Mouse (Mus musculus) frontal cortex, adult 2 months (tissue): Measurements from ENCODE around the gene Akp3. TPM values are rescaled to one million over a fixed set of nuclear protein-coding genes. Genes with fewer than 3 reads are reported as not detected.
A peak's percentile ranks its signal among the peaks of the same experiment; 100 is the strongest.

Experiments
- DNase-seq, 2 experiments: peaks; one replicate each; pipeline ENCODE4 v3.0.0; 2022; ENCODE audit warnings: low spot score in 1 of 2; ENCODE audit errors: extremely low spot score in 1 of 2
- polyA plus RNA-seq: library from polyadenylated mRNA; depleted of rRNA; stranded (reverse); fragments of >200 nt; gene quantifications from 2 replicates; pipeline ENCODE4 v1.2.3, GENCODE M21; 2012; rRNA removed

Gene Akp3
- polyA plus RNA-seq = not detected in 2 replicates

DNA sequence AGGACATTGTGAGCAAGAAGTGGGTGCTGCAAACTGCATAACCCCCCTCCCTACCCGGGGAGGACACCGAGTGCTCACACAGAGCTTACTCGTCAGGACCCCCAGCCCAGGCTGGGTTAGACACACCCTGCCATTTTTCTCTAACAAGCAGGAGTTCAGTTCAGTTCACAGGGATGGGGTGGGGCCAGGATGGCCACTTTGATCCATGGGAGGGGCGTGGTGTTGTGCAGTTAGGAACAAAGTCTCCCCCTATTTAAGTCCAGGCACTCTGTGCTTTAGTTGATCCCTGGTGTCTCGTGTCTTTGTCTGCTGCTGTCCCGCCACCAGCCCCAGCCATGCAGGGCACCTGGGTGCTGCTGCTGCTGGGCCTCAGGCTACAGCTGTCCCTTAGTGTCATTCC is at the start of gene Akp3:
Akp3 (plus strand) TSS at position 301 of the 400 bp plus-strand sequence.
- no peak for DNase-seq

DNA sequence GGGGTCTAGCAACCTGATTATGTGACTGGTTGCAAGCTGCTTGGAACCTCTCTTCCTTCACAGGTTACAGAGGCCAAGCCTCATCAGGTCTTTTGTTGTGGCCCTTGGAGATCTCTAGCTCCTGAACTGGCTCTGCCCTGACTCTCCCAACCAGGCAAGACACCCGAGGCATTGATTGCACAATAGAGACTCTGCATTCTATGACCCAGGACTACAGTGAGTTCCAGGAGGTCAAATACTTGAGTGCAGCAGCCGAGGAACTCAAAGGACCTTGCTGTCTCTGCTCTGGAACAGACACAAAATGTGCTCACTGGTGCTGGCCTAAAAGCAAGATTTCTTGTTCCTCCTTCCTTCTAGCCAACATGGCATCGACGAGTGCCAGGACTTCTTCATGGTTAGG is 38.6 kb upstream of the Akp3 start:
- DNase-seq = no peak

DNA sequence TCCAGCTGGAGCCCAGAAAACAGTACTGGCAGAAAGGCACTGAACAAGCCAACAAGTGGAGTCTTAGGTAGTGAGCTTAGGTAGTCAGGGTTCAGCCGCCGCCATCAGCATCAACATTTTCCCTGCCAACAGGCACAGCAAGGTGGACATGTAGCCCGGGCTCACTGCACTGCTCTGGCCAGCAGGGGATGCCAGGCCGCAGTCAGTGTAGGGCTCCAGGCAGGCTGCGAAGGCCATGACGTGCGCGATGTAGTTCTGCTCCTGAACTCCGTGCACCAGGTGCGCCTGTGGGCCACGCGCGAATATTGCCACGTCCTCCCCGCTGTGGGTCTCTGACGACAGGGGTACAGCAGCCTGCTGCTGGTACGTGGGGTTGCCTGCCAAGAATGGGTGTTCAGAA is 37.8 kb upstream of the Akp3 start:
- DNase-seq = no peak

DNA sequence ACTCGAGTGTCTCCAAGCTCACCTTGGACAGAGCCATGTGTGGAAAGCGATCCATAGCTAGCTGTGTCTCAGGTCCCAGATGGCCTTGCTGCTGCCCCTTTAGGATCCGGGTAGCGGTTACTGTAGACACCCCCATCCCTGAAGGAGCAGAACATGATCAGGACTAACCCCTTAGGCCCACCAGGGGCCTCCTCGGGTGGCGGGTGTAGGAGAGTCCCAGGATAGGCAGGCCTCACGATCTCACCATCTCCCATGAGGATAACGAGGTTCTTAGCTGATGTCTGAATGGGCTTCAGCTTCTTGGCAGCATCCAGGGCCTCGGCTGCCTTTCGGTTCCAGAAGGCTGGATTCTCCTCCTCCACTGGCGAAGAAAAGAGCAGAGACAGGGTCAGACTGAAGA is 35.5 kb upstream of the Akp3 start:
- DNase-seq = no peak

DNA sequence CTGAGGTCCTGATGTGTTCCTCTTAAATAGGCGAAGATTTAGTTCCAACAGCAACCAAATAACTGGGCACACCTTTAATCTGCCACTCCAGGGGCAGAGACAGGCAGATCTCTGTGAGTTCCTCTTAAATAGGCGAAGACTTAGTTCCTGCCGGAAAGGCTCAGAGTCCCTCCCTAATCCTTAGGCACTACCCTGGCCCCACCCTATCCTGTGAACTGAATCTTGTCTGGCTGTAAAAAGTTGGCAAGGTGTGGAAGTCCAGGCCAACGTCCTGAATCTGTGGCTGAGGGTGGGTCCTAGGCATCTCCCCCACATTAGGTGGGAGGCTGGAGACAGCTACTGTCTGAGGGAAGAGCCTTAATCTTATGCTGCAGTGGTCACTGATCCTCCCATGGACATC is 34.9 kb upstream of the Akp3 start, which contains the start of gene Alppl2:
Alppl2 (minus strand) TSS at position 101 of the 400 bp plus-strand sequence.
- no peak for DNase-seq

DNA sequence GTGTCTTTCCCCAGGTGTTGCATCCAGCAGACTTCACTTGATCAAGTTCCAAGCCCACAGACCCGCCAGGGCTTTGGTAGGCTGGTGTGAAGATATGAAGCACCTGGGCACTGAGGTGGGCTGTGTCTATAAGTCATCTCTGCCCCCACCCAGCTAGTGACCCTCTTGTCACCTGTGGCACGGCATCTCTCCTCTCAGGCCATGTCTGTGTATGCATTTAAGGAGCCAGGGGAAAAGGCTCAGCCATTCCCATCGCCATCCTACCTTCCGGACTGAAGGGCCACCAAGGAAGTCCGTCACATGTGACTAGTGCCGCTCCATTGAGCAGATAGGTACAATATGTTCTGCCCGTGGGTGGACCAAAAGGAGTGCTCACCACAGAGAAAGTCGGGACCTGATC is 29.1 kb upstream of the Akp3 start:
- DNase-seq = no peak

DNA sequence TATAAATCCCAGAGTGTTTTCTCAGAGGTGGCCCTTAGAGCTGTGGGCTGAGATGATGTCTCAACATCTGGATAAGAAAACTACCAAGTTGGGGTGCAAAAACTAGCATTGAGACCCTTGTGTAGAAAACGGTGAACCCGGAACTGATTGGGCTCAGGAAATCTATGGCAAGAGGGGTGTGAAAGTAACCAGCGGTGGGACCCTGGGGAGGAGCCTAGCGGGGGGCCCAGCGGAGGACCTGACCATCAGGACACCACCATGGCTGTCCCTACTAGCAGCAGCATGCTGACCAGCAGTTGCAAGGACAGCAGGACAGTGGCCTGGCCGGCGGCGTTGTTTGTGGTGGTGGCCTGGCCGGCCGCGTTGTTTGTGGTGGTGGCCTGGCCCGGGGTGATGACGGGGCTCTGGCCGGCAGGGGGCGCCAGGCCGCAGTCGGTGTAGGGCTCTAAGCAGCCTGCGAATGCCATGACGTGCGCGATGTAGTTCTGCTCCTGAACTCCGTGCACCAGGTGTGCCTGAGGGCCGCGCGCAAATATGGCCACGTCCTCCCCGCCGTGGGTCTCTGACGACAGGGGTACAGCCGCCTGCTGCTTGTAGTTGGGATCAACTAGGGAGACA is 26.3 kb upstream of the Akp3 start:
- DNase-seq = peak in 1 of 2 experiments; percentile 45

DNA sequence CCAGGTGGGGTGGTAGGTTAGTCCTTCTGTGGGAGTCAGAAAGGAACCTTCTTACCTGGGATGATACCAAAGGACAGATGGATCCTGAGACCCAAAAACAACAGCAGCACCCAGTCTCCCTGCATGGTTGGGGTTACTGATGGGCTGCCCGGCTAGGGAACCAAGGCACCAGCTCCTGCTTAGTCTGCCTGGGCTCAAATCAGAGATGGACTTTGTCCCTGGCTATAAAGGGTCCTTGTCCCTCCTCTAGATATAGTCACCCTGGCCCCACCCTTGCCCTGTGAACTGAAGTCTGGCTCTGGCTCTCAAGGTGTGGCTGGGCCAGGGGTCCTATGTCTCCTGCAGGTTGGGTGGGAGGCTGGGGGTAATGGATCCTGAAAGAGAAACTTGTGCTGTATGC is 23.4 kb upstream of the Akp3 start, which contains the start of gene Alpi:
Alpi (minus strand) TSS at position 196 of the 400 bp plus-strand sequence.
- DNase-seq = no peak

DNA sequence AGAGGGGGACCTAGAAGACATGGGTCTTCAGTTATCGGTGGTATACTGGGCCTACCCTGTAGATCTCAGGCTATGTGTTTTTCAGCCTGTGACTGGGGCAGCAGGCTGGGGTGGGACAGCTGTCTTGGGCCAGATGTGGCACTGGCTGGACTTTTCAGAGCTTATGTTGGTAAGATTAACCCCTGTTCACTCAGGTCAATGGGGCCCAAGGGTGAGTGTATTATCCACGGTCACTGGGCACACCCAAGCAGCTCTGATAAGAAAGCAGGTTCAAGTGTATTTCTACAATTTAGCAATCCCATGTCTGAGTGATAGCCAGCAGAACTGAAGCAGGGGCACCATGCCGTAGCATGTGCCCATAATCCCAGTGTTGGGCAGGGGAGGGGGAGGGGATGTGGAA is 22.7 kb upstream of the Akp3 start:
- no peak for DNase-seq

DNA sequence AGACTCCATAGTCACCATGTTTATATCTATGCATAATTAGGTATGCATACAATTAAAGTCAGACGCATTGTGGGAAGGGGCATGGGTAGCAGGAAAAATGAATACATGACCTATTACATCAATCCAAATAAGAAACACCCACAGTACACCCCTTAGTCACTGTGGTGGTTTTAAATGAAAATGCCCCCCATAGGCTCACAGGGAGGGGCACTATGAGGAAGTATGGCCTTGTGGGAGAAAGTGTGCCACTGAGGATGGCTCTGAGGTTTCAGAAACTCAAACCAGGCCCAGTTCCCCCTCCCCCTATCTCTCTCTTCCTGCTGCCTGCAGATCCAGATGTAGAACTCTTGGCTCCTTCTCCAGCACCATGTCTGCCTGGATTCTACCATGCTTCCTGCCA is 20.8 kb upstream of the Akp3 start:
- DNase-seq = no peak

DNA sequence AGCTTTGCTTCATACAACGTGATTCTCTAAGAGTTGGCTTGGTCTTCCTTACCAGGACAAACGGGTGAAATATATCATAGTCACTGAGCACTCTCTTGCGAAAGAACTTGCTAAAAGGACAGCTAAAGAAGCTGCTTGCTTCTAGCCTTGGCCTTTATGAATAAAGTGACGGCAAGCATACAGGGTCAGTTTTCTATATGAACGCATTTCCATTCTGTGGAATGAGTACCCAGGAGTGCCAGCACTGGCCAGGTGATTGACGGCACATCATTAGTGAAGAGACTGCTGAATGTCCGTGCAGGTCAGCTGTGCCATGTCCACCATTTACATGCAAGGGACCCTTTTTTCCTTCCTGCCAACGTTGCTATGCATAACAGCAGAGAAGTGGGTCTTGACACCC is 18.2 kb upstream of the Akp3 start:
- no peak for DNase-seq

DNA sequence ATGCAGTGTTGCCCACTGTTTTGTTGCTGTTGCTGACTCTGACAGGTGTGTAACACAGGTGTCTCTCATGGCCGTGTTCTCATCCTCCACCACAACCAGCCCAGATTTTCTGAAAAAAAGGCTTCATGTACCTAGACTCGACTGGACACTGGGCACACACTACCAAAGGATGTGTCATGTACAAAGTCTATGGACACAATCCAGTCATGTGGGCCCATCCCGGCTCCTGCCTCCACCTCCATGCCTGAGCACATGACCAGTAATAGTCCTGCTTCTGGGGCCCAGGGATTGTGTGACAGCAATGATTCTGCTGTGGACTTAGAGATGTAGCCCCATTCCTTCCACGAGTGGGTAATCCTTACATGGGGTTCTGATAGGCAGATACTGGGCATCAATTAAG is 16.2 kb upstream of the Akp3 start:
- DNase-seq = no peak

DNA sequence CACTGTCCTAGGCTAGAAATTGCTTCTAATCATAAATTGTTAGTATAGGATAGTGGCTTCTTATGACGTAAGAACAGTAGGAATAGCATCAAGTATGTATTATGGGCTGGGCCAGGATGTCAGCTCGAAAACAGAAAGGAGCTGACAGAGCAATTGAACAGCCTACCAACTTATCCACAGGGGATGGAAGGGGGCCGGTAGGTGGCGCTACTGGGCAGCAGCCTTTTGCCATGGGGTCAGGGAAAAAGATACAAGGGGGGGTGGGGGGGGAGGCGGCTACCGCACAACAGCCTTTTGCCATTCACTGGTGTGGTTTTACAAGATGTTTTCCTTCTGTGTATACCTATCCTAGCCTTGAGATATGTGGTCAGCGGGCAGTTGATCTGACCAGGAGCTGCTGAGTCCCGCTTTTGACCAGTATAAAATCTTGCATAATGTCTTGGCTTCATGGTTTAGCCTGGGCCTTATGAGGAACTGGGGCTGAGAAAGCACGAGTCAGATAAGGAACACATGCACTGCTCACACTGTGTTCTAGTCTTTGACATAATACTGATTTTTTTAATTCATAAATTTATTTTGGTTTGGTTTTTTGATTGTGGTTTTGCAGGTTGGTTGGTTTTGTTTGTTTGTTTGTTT is 12.9 kb upstream of the Akp3 start:
- DNase-seq = peak in 1 of 2 experiments; percentile 25

DNA sequence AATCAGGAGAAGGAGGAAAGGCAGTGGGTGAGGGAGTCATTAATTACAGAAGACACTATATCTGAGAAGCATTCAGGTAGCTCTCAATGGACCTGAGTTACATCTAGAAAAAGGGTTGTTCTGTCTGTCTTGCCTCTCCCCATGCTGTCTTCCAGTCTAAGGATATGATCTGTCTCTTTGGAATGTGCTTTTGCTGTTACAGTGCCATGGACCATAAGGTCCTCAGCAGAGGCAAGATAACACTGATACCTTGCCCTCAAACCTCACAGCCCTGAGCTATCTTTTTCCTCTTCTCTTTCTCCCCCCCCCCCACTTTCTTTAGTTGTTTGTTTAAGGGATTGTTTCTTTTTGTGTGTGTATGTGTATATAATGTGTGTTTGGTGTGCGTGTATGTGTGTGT is 10.0 kb upstream of the Akp3 start:
- no peak for DNase-seq

DNA sequence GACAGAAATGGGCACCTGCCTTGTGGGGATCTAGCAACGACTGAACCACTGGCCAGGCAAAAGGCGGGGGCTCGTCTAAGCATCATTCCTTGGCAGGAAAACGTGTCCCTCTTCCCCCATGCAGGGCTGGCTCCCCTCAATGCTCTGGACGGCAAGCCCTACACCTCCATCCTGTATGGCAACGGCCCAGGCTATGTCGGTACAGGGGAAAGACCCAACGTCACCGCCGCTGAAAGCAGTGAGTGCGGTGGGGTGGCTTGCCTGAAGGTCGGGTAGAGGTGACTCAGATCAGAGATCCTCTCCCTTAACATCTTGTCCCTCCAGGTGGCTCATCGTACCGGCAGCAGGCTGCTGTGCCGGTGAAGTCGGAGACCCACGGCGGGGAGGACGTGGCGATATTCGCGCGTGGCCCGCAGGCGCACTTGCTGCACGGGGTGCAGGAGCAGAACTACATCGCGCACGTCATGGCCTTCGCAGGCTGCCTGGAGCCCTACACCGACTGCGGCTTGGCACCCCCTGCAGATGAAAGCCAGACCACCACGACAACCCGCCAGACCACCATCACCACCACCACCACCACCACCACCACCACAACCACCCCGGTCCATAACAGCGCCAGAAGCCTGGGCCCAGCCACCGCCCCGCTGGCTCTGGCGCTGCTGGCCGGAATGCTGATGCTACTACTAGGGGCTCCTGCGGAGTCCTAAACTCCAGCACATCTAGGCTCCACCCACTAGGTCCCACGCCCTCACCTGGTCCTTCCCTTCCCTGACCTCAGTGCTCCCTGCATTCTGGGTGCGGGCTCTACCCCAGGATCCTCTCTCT is 2.6 kb downstream of the Akp3 start:
- peak in 1 of 2 experiments; percentile 57 for DNase-seq

DNA sequence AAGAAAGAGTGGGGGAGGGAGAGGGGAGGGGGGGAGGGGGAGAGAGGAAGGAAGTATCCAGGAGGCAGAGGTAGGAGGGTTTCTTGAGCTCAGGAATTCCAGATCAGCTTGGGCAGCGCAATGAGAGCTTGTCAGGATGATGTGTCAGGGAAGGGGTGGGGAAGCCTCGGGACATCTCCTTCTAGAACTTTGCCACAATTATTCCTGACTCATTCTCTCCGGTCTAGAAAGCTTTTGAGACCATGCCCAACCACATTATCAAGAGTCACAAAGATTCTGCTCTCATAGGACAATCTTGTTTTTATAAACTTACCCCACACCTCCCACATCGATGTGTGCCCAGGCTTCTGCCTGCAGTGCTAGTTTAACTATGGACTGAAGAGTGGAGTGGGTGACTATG is 7.0 kb downstream of the Akp3 start:
- DNase-seq = no peak

DNA sequence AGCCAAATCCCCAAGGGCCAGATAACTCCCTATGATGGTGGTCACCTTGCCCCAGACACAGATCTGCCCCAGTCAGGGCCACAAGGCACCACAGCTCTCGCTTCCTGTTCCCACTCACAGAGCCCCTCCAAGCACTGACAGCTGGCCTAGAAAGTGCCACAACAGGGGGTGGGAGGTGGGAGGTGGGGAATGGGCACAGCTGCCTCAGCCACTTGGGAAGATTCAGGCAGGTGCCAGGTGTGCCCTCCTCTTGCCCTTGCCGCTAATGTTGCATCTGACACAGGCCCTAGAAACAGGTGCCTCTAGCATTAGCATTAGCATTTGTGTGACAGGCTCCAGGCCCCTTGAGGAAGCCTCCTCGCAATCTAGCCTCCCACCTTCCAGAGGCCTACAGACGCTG is 16.8 kb downstream of the Akp3 start:
- DNase-seq = no peak

DNA sequence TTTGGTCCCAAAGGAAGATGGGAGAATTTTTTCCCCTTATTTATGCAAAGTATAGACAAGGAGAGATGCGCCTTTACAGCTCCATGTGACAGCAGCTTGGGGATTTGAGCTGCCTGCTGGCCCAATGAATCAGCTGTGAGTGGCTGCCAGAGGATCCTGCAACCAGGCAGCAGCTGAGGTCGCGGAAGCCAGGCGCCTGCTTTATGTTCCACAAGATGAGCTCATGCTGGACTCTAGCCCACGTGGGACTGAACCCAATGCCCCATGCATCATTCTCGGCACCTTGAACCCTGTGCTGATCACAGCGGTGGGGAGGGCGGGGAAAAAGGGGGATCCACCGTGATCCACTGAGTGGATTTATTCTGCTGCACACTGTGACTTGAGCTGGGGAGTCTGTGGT is 17.7 kb downstream of the Akp3 start:
- peak in 1 of 2 experiments; percentile 5 for DNase-seq

DNA sequence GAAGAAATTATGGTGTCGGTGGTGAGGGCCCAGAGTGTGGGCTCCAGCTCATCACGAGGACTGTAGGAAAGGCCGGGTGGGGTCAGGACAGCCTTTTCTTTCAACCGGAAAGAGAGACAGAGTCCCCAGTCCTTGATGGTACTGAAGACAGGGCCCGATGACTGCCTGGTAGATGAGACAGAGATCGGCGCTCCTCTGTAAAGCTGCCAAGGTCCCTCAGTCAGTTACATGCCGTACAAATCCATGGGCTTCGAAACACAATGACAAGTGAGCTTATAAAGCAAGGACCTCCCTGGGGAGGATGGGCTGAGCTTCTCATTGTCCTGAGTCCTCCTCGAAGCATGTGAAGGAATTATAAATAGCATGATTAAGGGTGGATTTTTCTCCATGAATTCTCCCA is 18.4 kb downstream of the Akp3 start:
- DNase-seq = no peak

DNA sequence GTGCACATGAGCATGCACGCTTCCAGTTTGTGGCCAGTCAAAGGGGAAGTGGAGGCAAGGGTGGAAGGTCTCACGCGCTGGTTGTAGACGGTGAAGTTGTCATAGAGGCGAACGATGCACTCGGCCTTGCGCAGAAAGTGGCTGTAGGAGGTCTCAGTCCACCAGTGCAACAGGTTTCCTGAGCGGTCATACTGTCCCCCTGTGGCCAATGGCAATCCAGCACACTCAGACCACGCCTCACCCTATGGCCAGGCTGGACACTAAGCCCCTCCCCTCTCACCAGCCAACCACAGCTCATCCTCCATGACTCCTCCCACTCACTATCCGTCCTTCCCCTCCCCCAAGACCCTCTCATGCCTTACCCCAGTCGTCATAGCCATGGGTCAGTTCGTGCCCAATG is 24.6 kb downstream of the Akp3 start:
- no peak for DNase-seq

DNA sequence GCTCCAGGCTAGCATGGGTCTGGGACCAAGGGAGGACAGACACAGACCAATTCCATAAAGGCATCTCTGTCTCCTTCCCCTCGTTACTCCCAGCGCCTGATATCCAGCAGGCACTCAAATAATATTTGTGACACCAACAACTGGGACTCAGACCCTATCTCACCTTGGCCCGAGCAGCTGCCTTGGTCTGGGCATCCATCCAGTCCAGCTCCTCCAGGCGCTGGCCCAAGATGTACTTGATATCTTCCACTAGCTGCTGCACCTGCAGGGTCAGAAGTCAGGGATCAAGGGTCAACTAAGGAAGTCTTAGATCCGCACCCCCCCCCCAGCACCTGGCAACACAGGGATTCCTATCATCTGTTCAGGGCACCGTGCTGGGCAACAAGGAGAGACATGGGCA is 26.5 kb downstream of the Akp3 start:
- DNase-seq = no peak
